Mouse (Mus musculus) kidney, embryonic 16.5 days (tissue): Measurements from ENCODE around the gene Gm5447. TPM values are rescaled to one million over a fixed set of nuclear protein-coding genes. Genes with fewer than 3 reads are reported as not detected.

Experiments used
- ATAC-seq: fragments of 200-750 bp; cut with Nextera tagmentation; 2 replicates; pipeline ENCODE4 v1.8.0; 2017; ENCODE audit warnings: moderate TSS enrichment; ENCODE audit not compliant: low FRiP score, low TSS enrichment
- H3K27ac ChIP-seq: fragments of 300-500 bp; sonication (generic); 2 replicates; pipeline ENCODE4 v1.5.1; 2014; ENCODE audit warnings: low read length
- H3K27me3 ChIP-seq: fragments of 300-500 bp; sonication (generic); 2 replicates; pipeline ENCODE4 v1.6.1; 2014; ENCODE audit warnings: low read length, control low read depth, mixed read lengths; ENCODE audit not compliant: insufficient read depth
- H3K36me3 ChIP-seq: fragments of 300-500 bp; sonication (generic); 2 replicates; pipeline ENCODE4 v1.6.1; 2014; ENCODE audit warnings: low read length, control low read depth, mixed read lengths; ENCODE audit not compliant: insufficient read depth
- H3K4me1 ChIP-seq: fragments of 300-500 bp; sonication (generic); 2 replicates; pipeline ENCODE4 v1.6.1; 2014; ENCODE audit warnings: low read length, control low read depth, mixed read lengths; ENCODE audit not compliant: insufficient read depth
- H3K4me2 ChIP-seq: fragments of 300-500 bp; sonication (generic); replicated peaks from 2 replicates; pipeline ENCODE4 v1.6.1; 2014; ENCODE audit warnings: low read depth, low read length
- H3K4me3 ChIP-seq: fragments of 300-500 bp; sonication (generic); 2 replicates; pipeline ENCODE4 v1.5.1; 2014; ENCODE audit warnings: mild to moderate bottlenecking, low read length
- H3K9ac ChIP-seq: fragments of 300-500 bp; sonication (generic); replicated peaks from 2 replicates; pipeline ENCODE4 v1.6.1; 2014; ENCODE audit warnings: low read length
- H3K9me3 ChIP-seq: fragments of 300-500 bp; sonication (generic); 2 replicates; pipeline ENCODE4 v1.6.1; 2016; ENCODE audit warnings: low read length, control low read depth
- WGBS: fragments of 180-500 bp; shearing (Covaris S2); extraction: QIAGEN DNeasy Blood & Tissue Kit; methylation state at CpG from one replicate; pipeline ENCODE4 v1.1.7; 2014; 5-methylcytosine and 5-hydroxymethylcytosine counted together
- polyA plus RNA-seq: library from polyadenylated mRNA; unstranded; fragments of >200 nt; fragmentation: Nextera tagmentation; extraction: Ambion mirVana; gene quantifications from 2 replicates; pipeline ENCODE4 v1.2.1, GENCODE M21; 2015

Gene Gm5447
- polyA plus RNA-seq, 1 experiment from 2014 or later, result not detected

- 63% methylated on average over 1 of the region's 1 CpGs for WGBS
- Histone ChIP-seq H3K9ac (no peak overlapping the region), H3K27ac (no peak overlapping the region), H3K4me3 (no peak overlapping the region), H3K27me3 (no peaks in the 10 kb centered on the region; the same call in 1 of the 2 replicates), H3K36me3 (no peaks in the 10 kb centered on the region), H3K4me2 (no peak overlapping the region), H3K4me1 (0 out of 2 replicates have a peak, but pooled peaks cover 12% of the 10 kb centered on the region), H3K9me3 (no peaks in the 10 kb centered on the region)
- no peak for ATAC-seq
Measured at GRCm38 (mm10) chr13:30981666-30982065, 7.7 kb downstream of the Gm5447 start.

- no peak overlapping the region for H3K27ac ChIP-seq
- peak overlapping the region; percentile 68 for H3K4me2 ChIP-seq
Measured at GRCm38 (mm10) chr13:30985275-30985597, 11.2 kb downstream of the Gm5447 start.

GRCm38 (mm10) chr13:30985598-30986466 lies 11.8 kb downstream of the Gm5447 start:
- Histone ChIP-seq H3K9me3 (no peaks in the 10 kb centered on the region), H3K4me2 (peak overlapping the region; percentile 68), H3K4me1 (0 out of 2 replicates have a peak, but pooled peaks cover 12% of the 10 kb centered on the region), H3K27me3 (no peaks in the 10 kb centered on the region), H3K27ac (peak overlapping the region; percentile 23; the same call in 1 of the 2 replicates), H3K9ac (peak overlapping the region; percentile 36), H3K4me3 (peak overlapping the region; percentile 42), H3K36me3 (no peaks in the 10 kb centered on the region)
- 16% methylated on average over 27 of the region's 27 CpGs for WGBS
- peak; percentile 70; the same call in 1 of the 2 replicates for ATAC-seq

More at GRCm38 (mm10) chr13:30985275-30985597, 11.2 kb downstream of the Gm5447 start:
- 21% methylated on average over 13 of the region's 13 CpGs for WGBS
- Histone ChIP-seq H3K4me3 (peak overlapping the region; percentile 42), H3K36me3 (no peaks in the 10 kb centered on the region), H3K9ac (peak overlapping the region; percentile 36), H3K27me3 (no peaks in the 10 kb centered on the region), H3K9me3 (no peaks in the 10 kb centered on the region), H3K4me1 (0 out of 2 replicates have a peak, but pooled peaks cover 12% of the 10 kb centered on the region)
- ATAC-seq, result no peak

GRCm38 (mm10) chr13:30986934-30987455 lies 13.0 kb downstream of the Gm5447 start:
- Histone ChIP-seq H3K9ac (no peak overlapping the region), H3K27ac (0 out of 2 replicates have a peak overlapping the region, but pooled peaks have one; percentile 9), H3K4me1 (0 out of 2 replicates have a peak, but pooled peaks cover 12% of the 10 kb centered on the region), H3K27me3 (no peaks in the 10 kb centered on the region), H3K4me3 (no peak overlapping the region), H3K9me3 (no peaks in the 10 kb centered on the region), H3K36me3 (no peaks in the 10 kb centered on the region), H3K4me2 (no peak overlapping the region)
- ATAC-seq, result no peak
- 74% methylated on average over 10 of the region's 10 CpGs for WGBS

GRCm38 (mm10) chr13:30987686-30988085 lies 13.7 kb downstream of the Gm5447 start:
- WGBS, result 83% methylated on average over 2 of the region's 2 CpGs
- no peak overlapping the region for H3K27ac ChIP-seq
- H3K9ac ChIP-seq, result no peak overlapping the region
- H3K27me3 ChIP-seq, result peaks cover under 1% of the 10 kb centered on the region; the same call in 1 of the 2 replicates
- H3K4me2 ChIP-seq, result no peak overlapping the region
- no peak overlapping the region for H3K4me3 ChIP-seq
- no peaks in the 10 kb centered on the region for H3K9me3 ChIP-seq
- no peak for ATAC-seq
- no peaks in the 10 kb centered on the region for H3K36me3 ChIP-seq
- 0 out of 2 replicates have a peak, but pooled peaks cover 12% of the 10 kb centered on the region for H3K4me1 ChIP-seq

GRCm38 (mm10) chr13:30989710-30990109 lies 15.7 kb downstream of the Gm5447 start:
- 79% methylated on average over 10 of the region's 10 CpGs for WGBS
- no peaks in the 10 kb centered on the region for H3K9me3 ChIP-seq
- 0 out of 2 replicates have a peak, but pooled peaks cover 12% of the 10 kb centered on the region for H3K4me1 ChIP-seq
- H3K4me3 ChIP-seq, result no peak overlapping the region
- no peak overlapping the region for H3K4me2 ChIP-seq
- peaks cover 4% of the 10 kb centered on the region; the same call in 1 of the 2 replicates for H3K27me3 ChIP-seq
- no peak for ATAC-seq
- no peak overlapping the region for H3K27ac ChIP-seq
- H3K9ac ChIP-seq, result no peak overlapping the region
- H3K36me3 ChIP-seq, result no peaks in the 10 kb centered on the region

- Histone ChIP-seq H3K27ac (no peak overlapping the region), H3K9ac (no peak overlapping the region), H3K36me3 (no peaks in the 10 kb centered on the region), H3K4me1 (0 out of 2 replicates have a peak, but pooled peaks cover 10% of the 10 kb centered on the region), H3K4me2 (no peak overlapping the region), H3K9me3 (no peaks in the 10 kb centered on the region), H3K27me3 (peaks cover 4% of the 10 kb centered on the region; the same call in 1 of the 2 replicates), H3K4me3 (no peak overlapping the region)
- no peak for ATAC-seq
- WGBS, result 56% methylated on average over 9 of the region's 9 CpGs
Measured at GRCm38 (mm10) chr13:30990233-30990632, 16.2 kb downstream of the Gm5447 start.

GRCm38 (mm10) chr13:30993819-30994218 lies 19.8 kb downstream of the Gm5447 start:
- H3K9ac ChIP-seq, result no peak overlapping the region
- H3K4me3 ChIP-seq, result no peak overlapping the region
- 35% methylated on average over 3 of the region's 3 CpGs for WGBS
- H3K4me1 ChIP-seq, result no peaks in the 10 kb centered on the region
- H3K9me3 ChIP-seq, result no peaks in the 10 kb centered on the region
- no peak overlapping the region for H3K4me2 ChIP-seq
- H3K36me3 ChIP-seq, result no peaks in the 10 kb centered on the region
- peaks cover 4% of the 10 kb centered on the region; the same call in 1 of the 2 replicates for H3K27me3 ChIP-seq
- ATAC-seq, result no peak
- H3K27ac ChIP-seq, result no peak overlapping the region

GRCm38 (mm10) chr13:30994249-30994858 lies 20.4 kb downstream of the Gm5447 start:
- 73% methylated on average over 6 of the region's 6 CpGs for WGBS
- H3K4me2 ChIP-seq, result no peak overlapping the region
- H3K9me3 ChIP-seq, result no peaks in the 10 kb centered on the region
- H3K9ac ChIP-seq, result no peak overlapping the region
- H3K36me3 ChIP-seq, result no peaks in the 10 kb centered on the region
- no peak overlapping the region for H3K27ac ChIP-seq
- no peak for ATAC-seq
- H3K4me1 ChIP-seq, result no peaks in the 10 kb centered on the region
- peaks cover 4% of the 10 kb centered on the region; the same call in 1 of the 2 replicates for H3K27me3 ChIP-seq
- no peak overlapping the region for H3K4me3 ChIP-seq
